Mouse (Mus musculus) forebrain, postnatal 0 days (tissue): ENCODE data around the gene Rpl3. TPM values are rescaled to one million over a fixed set of nuclear protein-coding genes. Genes with fewer than 3 reads are reported as not detected.

Source experiments
- ATAC-seq: fragments of 200-750 bp; cut with Nextera tagmentation; 2 replicates; pipeline ENCODE4 v1.8.0; 2017; ENCODE audit warnings: mild to moderate bottlenecking, moderate library complexity
- DNase-seq: peaks from one replicate; pipeline ENCODE4 v3.0.0-alpha.2; 2015
- H3K27ac ChIP-seq: fragments of 300-500 bp; sonication (generic); 2 replicates; pipeline ENCODE4 v1.5.1; 2014; ENCODE audit warnings: low read depth, mild to moderate bottlenecking, antibody characterized with exemption, low read length, moderate library complexity, mixed read lengths
- H3K27me3 ChIP-seq: fragments of 300-500 bp; sonication (generic); 2 replicates; pipeline ENCODE4 v1.6.1; 2014; ENCODE audit warnings: mild to moderate bottlenecking, low read length, mixed read lengths; ENCODE audit not compliant: insufficient read depth
- H3K36me3 ChIP-seq: fragments of 300-500 bp; sonication (generic); 2 replicates; pipeline ENCODE4 v1.6.1; 2014; ENCODE audit warnings: mild to moderate bottlenecking, moderate library complexity; ENCODE audit not compliant: insufficient read depth
- H3K4me1 ChIP-seq: fragments of 300-500 bp; sonication (generic); 2 replicates; pipeline ENCODE4 v1.6.1; 2014; ENCODE audit warnings: antibody characterized with exemption; ENCODE audit not compliant: insufficient read depth
- H3K4me2 ChIP-seq: fragments of 300-500 bp; sonication (generic); 2 replicates; pipeline ENCODE4 v1.6.1; 2014; ENCODE audit warnings: low read depth, mild to moderate bottlenecking, moderate library complexity
- H3K4me3 ChIP-seq: fragments of 300-500 bp; sonication (generic); 2 replicates; pipeline ENCODE4 v1.5.1; 2014; ENCODE audit warnings: low read depth, low read length, mixed read lengths
- H3K9ac ChIP-seq: fragments of 300-500 bp; sonication (generic); 2 replicates; pipeline ENCODE4 v1.6.1; 2014; ENCODE audit warnings: mild to moderate bottlenecking
- H3K9me3 ChIP-seq: fragments of 300-500 bp; sonication (generic); 2 replicates; pipeline ENCODE4 v1.6.1; 2016; ENCODE audit warnings: low read length
- CTCF ChIP-seq: sonication (generic); IDR thresholded peaks from 2 replicates; pipeline ENCODE4 v1.5.1; 2016; ENCODE audit warnings: antibody characterized with exemption, control low read depth, low read depth
- WGBS: fragments of 180-500 bp; shearing (Covaris S2); extraction: QIAGEN DNeasy Blood & Tissue Kit; methylation state at CpG from one replicate; pipeline ENCODE4 v1.1.7; 2014; 5-methylcytosine and 5-hydroxymethylcytosine counted together
- polyA plus RNA-seq: library from polyadenylated mRNA; unstranded; fragments of >200 nt; fragmentation: Nextera tagmentation; extraction: Ambion mirVana; gene quantifications from 2 replicates; pipeline ENCODE4 v1.2.1, GENCODE M21; 2015
- total RNA-seq: library from RNA; depleted of rRNA; stranded (reverse); fragments of >200 nt; gene quantifications from 2 replicates; pipeline ENCODE4 v1.2.3, GENCODE M21; 2014

Gene Rpl3
- total and polyA plus RNA-seq, 2 experiments from 2014 or later = 578 to 804 TPM

GRCm38 (mm10) chr15:80062339-80062738, 29.3 kb downstream of the Rpl3 start:
- Histone ChIP-seq H3K27me3 (no peaks in the 10 kb centered on the region), H3K27ac (no peak overlapping the region), H3K9me3 (no peaks in the 10 kb centered on the region), H3K4me2 (no peak overlapping the region), H3K36me3 (no peaks in the 10 kb centered on the region), H3K9ac (no peak overlapping the region), H3K4me1 (no peaks in the 10 kb centered on the region), H3K4me3 (no peak overlapping the region)
- WGBS = 72% methylated on average over 6 of the region's 9 CpGs
- no peak for ATAC-seq
- TF ChIP-seq CTCF = no peak
- no peak for DNase-seq

GRCm38 (mm10) chr15:80061071-80061550, 30.6 kb downstream of the Rpl3 start:
- ATAC-seq = no peak
- H3K36me3 ChIP-seq = no peaks in the 10 kb centered on the region
- H3K4me3 ChIP-seq = no peak overlapping the region
- H3K27ac ChIP-seq = no peak overlapping the region
- 93% methylated on average over 4 of the region's 4 CpGs for WGBS
- H3K9ac ChIP-seq = no peak overlapping the region
- no peaks in the 10 kb centered on the region for H3K9me3 ChIP-seq
- no peak overlapping the region for H3K4me2 ChIP-seq
- DNase-seq = no peak
- no peak for TF ChIP-seq CTCF
- H3K4me1 ChIP-seq = no peaks in the 10 kb centered on the region
- H3K27me3 ChIP-seq = no peaks in the 10 kb centered on the region

- 91% methylated on average over 8 of the region's 8 CpGs for WGBS
- H3K27me3 ChIP-seq = no peaks in the 10 kb centered on the region
- H3K36me3 ChIP-seq = no peaks in the 10 kb centered on the region
- H3K27ac ChIP-seq = no peak overlapping the region
- H3K4me2 ChIP-seq = no peak overlapping the region
- no peak for TF ChIP-seq CTCF
- no peak for ATAC-seq
- DNase-seq = no peak
- H3K4me1 ChIP-seq = no peaks in the 10 kb centered on the region
- H3K4me3 ChIP-seq = no peak overlapping the region
- no peak overlapping the region for H3K9ac ChIP-seq
- H3K9me3 ChIP-seq = no peaks in the 10 kb centered on the region
These were observed 31.2 kb downstream of the Rpl3 start for GRCm38 (mm10) chr15:80060356-80061070.

- H3K9ac ChIP-seq = no peak overlapping the region
- H3K36me3 ChIP-seq = no peaks in the 10 kb centered on the region
- no peak for TF ChIP-seq CTCF
- ATAC-seq (no peak), DNase-seq (no peak)
- no peak overlapping the region for H3K4me2 ChIP-seq
- WGBS = 74% methylated on average over 7 of the region's 7 CpGs
- no peaks in the 10 kb centered on the region for H3K9me3 ChIP-seq
- no peaks in the 10 kb centered on the region for H3K27me3 ChIP-seq
- H3K27ac ChIP-seq = no peak overlapping the region
- H3K4me1 ChIP-seq = no peaks in the 10 kb centered on the region
- no peak overlapping the region for H3K4me3 ChIP-seq
These were observed 32.1 kb downstream of the Rpl3 start for GRCm38 (mm10) chr15:80059606-80060005.

GRCm38 (mm10) chr15:80058151-80058550, 33.5 kb downstream of the Rpl3 start:
- WGBS = 91% methylated on average over 7 of the region's 7 CpGs
- no peaks in the 10 kb centered on the region for H3K27me3 ChIP-seq
- TF ChIP-seq CTCF = no peak
- no peaks in the 10 kb centered on the region for H3K36me3 ChIP-seq
- no peaks in the 10 kb centered on the region for H3K4me1 ChIP-seq
- H3K9me3 ChIP-seq = no peaks in the 10 kb centered on the region
- no peak overlapping the region for H3K9ac ChIP-seq
- no peak overlapping the region for H3K4me3 ChIP-seq
- DNase-seq (no peak), ATAC-seq (no peak)
- no peak overlapping the region for H3K27ac ChIP-seq
- no peak overlapping the region for H3K4me2 ChIP-seq

- 88% methylated on average over 7 of the region's 7 CpGs for WGBS
- H3K4me2 ChIP-seq = no peak overlapping the region
- H3K27ac ChIP-seq = no peak overlapping the region
- no peak for TF ChIP-seq CTCF
- H3K4me1 ChIP-seq = no peaks in the 10 kb centered on the region
- no peaks in the 10 kb centered on the region for H3K27me3 ChIP-seq
- H3K4me3 ChIP-seq = no peak overlapping the region
- ATAC-seq (no peak), DNase-seq (no peak)
- H3K9ac ChIP-seq = no peak overlapping the region
- no peaks in the 10 kb centered on the region for H3K36me3 ChIP-seq
- H3K9me3 ChIP-seq = no peaks in the 10 kb centered on the region
These were observed 37.5 kb downstream of the Rpl3 start for GRCm38 (mm10) chr15:80054034-80054710.

- H3K27ac ChIP-seq = no peak overlapping the region
- no peak overlapping the region for H3K4me3 ChIP-seq
- ATAC-seq (no peak), DNase-seq (no peak)
- H3K4me1 ChIP-seq = no peaks in the 10 kb centered on the region
- H3K9ac ChIP-seq = no peak overlapping the region
- no peaks in the 10 kb centered on the region for H3K9me3 ChIP-seq
- H3K36me3 ChIP-seq = no peaks in the 10 kb centered on the region
- TF ChIP-seq CTCF = no peak
- WGBS = 68% methylated on average over 8 of the region's 8 CpGs
- no peaks in the 10 kb centered on the region for H3K27me3 ChIP-seq
- H3K4me2 ChIP-seq = no peak overlapping the region
These were observed 38.2 kb downstream of the Rpl3 start for GRCm38 (mm10) chr15:80053381-80054033.
